Mouse (Mus musculus): ENCODE measurements around the gene Agap2. TPM values are rescaled to one million over a fixed set of nuclear protein-coding genes. Genes with fewer than 3 reads are reported as not detected.

Agap2 gene
- polyA plus RNA-seq (2016; fragmentation: Nextera tagmentation; extraction: Ambion mirVana), result 1.7 and 2.0 TPM in 2 replicates

- no peak within 1 kb of the TSS for H3K4me3 ChIP-seq
- WGBS, result 66% methylated on average over 9 of the region's 9 CpGs
- no peaks in the 10 kb centered on the region for H3K9me3 ChIP-seq (replicated peaks)
- ATAC-seq (ENCODE audit: low FRiP score), result no peak
- peaks cover 31% of the 10 kb centered on the region for H3K4me1 ChIP-seq
- H3K9ac ChIP-seq, result no peak within 1 kb of the TSS
- H3K27ac ChIP-seq, result no peak within 1 kb of the TSS
- H3K27me3 ChIP-seq, result peaks cover 49% of the 10 kb centered on the region
- no peak within 1 kb of the TSS for H3K4me2 ChIP-seq (replicated peaks)
- H3K36me3 ChIP-seq, result no peaks in the 10 kb centered on the region
Observed at GRCm38 (mm10) chr10:127075080-127075479, at the start of gene Agap2. Gene Agap2, plus strand, starts transcription at chr10:127075284.

GRCm38 (mm10) chr10:127030336-127031296 lies 44.5 kb upstream of the Agap2 start, which contains the start of gene Tsfm:
Gene Tsfm, minus strand, starts transcription at chr10:127030840.
- ATAC-seq (ENCODE audit: low FRiP score), result peak; percentile 87
- Histone ChIP-seq H3K36me3 (peaks cover 33% of the 10 kb centered on the region), H3K9me3 (replicated peaks) (no peaks in the 10 kb centered on the region), H3K27me3 (no peaks in the 10 kb centered on the region), H3K9ac (peak within 1 kb of the TSS; percentile 89), H3K4me3 (peak within 1 kb of the TSS; percentile 83), H3K4me2 (replicated peaks) (peak within 1 kb of the TSS; percentile 91), H3K27ac (peak within 1 kb of the TSS; percentile 64), H3K4me1 (peaks cover 8% of the 10 kb centered on the region)
- WGBS, result 5% methylated on average over 56 of the region's 56 CpGs

- Histone ChIP-seq H3K27me3 (no peaks in the 10 kb centered on the region), H3K4me3 (no peak overlapping the region), H3K36me3 (peaks cover 6% of the 10 kb centered on the region), H3K9ac (no peak overlapping the region), H3K9me3 (replicated peaks) (no peaks in the 10 kb centered on the region), H3K4me1 (peaks cover 8% of the 10 kb centered on the region), H3K4me2 (replicated peaks) (no peak overlapping the region), H3K27ac (no peak overlapping the region)
- no peak for ATAC-seq (ENCODE audit: low FRiP score)
- WGBS, result 87% methylated on average over 8 of the region's 8 CpGs
Observed at GRCm38 (mm10) chr10:127033301-127033741, 41.8 kb upstream of the Agap2 start.

- WGBS, result 84% methylated on average over 12 of the region's 12 CpGs
Observed at GRCm38 (mm10) chr10:127036273-127036672, 38.8 kb upstream of the Agap2 start.

GRCm38 (mm10) chr10:127037641-127038040 lies 37.4 kb upstream of the Agap2 start:
- H3K9ac ChIP-seq, result no peak overlapping the region
- no peak overlapping the region for H3K27ac ChIP-seq
- H3K4me2 ChIP-seq (replicated peaks), result no peak overlapping the region
- H3K27me3 ChIP-seq, result peaks cover 11% of the 10 kb centered on the region
- no peaks in the 10 kb centered on the region for H3K9me3 ChIP-seq (replicated peaks)
- ATAC-seq (ENCODE audit: low FRiP score), result no peak
- H3K4me1 ChIP-seq, result peaks cover 9% of the 10 kb centered on the region
- H3K36me3 ChIP-seq, result no peaks in the 10 kb centered on the region
- no peak overlapping the region for H3K4me3 ChIP-seq
- 67% methylated on average over 12 of the region's 12 CpGs for WGBS

More at GRCm38 (mm10) chr10:127036273-127036672, 38.8 kb upstream of the Agap2 start:
- H3K4me2 ChIP-seq (replicated peaks), result no peak overlapping the region
- no peak overlapping the region for H3K4me3 ChIP-seq
- H3K9ac ChIP-seq, result no peak overlapping the region
- peaks cover 4% of the 10 kb centered on the region; the same call in 1 of the 2 replicates for H3K4me1 ChIP-seq
- H3K9me3 ChIP-seq (replicated peaks), result no peaks in the 10 kb centered on the region
- peaks cover 11% of the 10 kb centered on the region for H3K27me3 ChIP-seq
- no peak for ATAC-seq (ENCODE audit: low FRiP score)
- no peak overlapping the region for H3K27ac ChIP-seq
- no peaks in the 10 kb centered on the region for H3K36me3 ChIP-seq

GRCm38 (mm10) chr10:127040569-127041214 lies 34.4 kb upstream of the Agap2 start:
- no peaks in the 10 kb centered on the region for H3K9me3 ChIP-seq (replicated peaks)
- H3K4me3 ChIP-seq, result peak overlapping the region; percentile 76
- no peak; the same call in 1 of the 2 replicates for ATAC-seq (ENCODE audit: low FRiP score)
- H3K4me1 ChIP-seq, result peaks cover 11% of the 10 kb centered on the region
- peak overlapping the region; percentile 98 for H3K4me2 ChIP-seq (replicated peaks)
- WGBS, result 2% methylated on average over 20 of the region's 20 CpGs
- H3K27ac ChIP-seq, result no peak overlapping the region
- H3K27me3 ChIP-seq, result peaks cover 11% of the 10 kb centered on the region
- H3K9ac ChIP-seq, result peak overlapping the region; percentile 69
- H3K36me3 ChIP-seq, result 0 out of 2 replicates have a peak, but pooled peaks cover 5% of the 10 kb centered on the region

- WGBS, result under 1% methylated on average over 28 of the region's 28 CpGs
- H3K27me3 ChIP-seq, result peaks cover 11% of the 10 kb centered on the region
- peak; percentile 76 for ATAC-seq (ENCODE audit: low FRiP score)
- peak within 1 kb of the TSS; percentile 69 for H3K9ac ChIP-seq
- no peaks in the 10 kb centered on the region for H3K9me3 ChIP-seq (replicated peaks)
- 0 out of 2 replicates have a peak, but pooled peaks cover 5% of the 10 kb centered on the region for H3K36me3 ChIP-seq
- H3K4me2 ChIP-seq (replicated peaks), result peak within 1 kb of the TSS; percentile 98
- no peak within 1 kb of the TSS for H3K27ac ChIP-seq
- H3K4me3 ChIP-seq, result peak within 1 kb of the TSS; percentile 76
- H3K4me1 ChIP-seq, result peaks cover 11% of the 10 kb centered on the region
Observed at GRCm38 (mm10) chr10:127041274-127041766, 33.8 kb upstream of the Agap2 start, which contains the start of the genes Mettl1 and Eef1akmt3. Gene Mettl1, plus strand, starts transcription at chr10:127041414. Gene Eef1akmt3, minus strand, starts transcription at chr10:127041513.

GRCm38 (mm10) chr10:127041774-127042338 lies 33.2 kb upstream of the Agap2 start:
- peak; percentile 90 for ATAC-seq (ENCODE audit: low FRiP score)
- Histone ChIP-seq H3K4me3 (peak overlapping the region; percentile 76), H3K9ac (peak overlapping the region; percentile 69), H3K4me2 (replicated peaks) (peak overlapping the region; percentile 98), H3K27ac (no peak overlapping the region), H3K4me1 (peaks cover 11% of the 10 kb centered on the region), H3K27me3 (peaks cover 11% of the 10 kb centered on the region), H3K36me3 (0 out of 2 replicates have a peak, but pooled peaks cover 5% of the 10 kb centered on the region), H3K9me3 (replicated peaks) (no peaks in the 10 kb centered on the region)
- WGBS, result under 1% methylated on average over 37 of the region's 44 CpGs

GRCm38 (mm10) chr10:127042468-127043115 lies 32.5 kb upstream of the Agap2 start:
- H3K36me3 ChIP-seq, result 0 out of 2 replicates have a peak, but pooled peaks cover 5% of the 10 kb centered on the region
- no peak overlapping the region for H3K27ac ChIP-seq
- H3K4me2 ChIP-seq (replicated peaks), result peak overlapping the region; percentile 98
- H3K9me3 ChIP-seq (replicated peaks), result no peaks in the 10 kb centered on the region
- peak overlapping the region; percentile 76 for H3K4me3 ChIP-seq
- H3K27me3 ChIP-seq, result peaks cover 13% of the 10 kb centered on the region
- WGBS, result 19% methylated on average over 5 of the region's 5 CpGs
- peak overlapping the region; percentile 69 for H3K9ac ChIP-seq
- ATAC-seq (ENCODE audit: low FRiP score), result no peak
- peaks cover 11% of the 10 kb centered on the region for H3K4me1 ChIP-seq

- peaks cover 19% of the 10 kb centered on the region for H3K27me3 ChIP-seq
- no peak overlapping the region for H3K27ac ChIP-seq
- H3K9ac ChIP-seq, result no peak overlapping the region
- no peaks in the 10 kb centered on the region for H3K9me3 ChIP-seq (replicated peaks)
- H3K4me1 ChIP-seq, result peaks cover 11% of the 10 kb centered on the region
- no peak for ATAC-seq (ENCODE audit: low FRiP score)
- H3K4me3 ChIP-seq, result no peak overlapping the region
- 86% methylated on average over 6 of the region's 6 CpGs for WGBS
- 0 out of 2 replicates have a peak, but pooled peaks cover 5% of the 10 kb centered on the region for H3K36me3 ChIP-seq
- H3K4me2 ChIP-seq (replicated peaks), result no peak overlapping the region
Observed at GRCm38 (mm10) chr10:127043187-127043586, 31.9 kb upstream of the Agap2 start.

GRCm38 (mm10) chr10:127047954-127048353 lies 27.1 kb upstream of the Agap2 start, which contains the start of gene Cyp27b1:
Gene Cyp27b1, plus strand, starts transcription at chr10:127048250.
- WGBS, result 46% methylated on average over 5 of the region's 5 CpGs
- Histone ChIP-seq H3K9me3 (replicated peaks) (no peaks in the 10 kb centered on the region), H3K27ac (no peak within 1 kb of the TSS), H3K27me3 (peaks cover 53% of the 10 kb centered on the region), H3K4me1 (peaks cover 12% of the 10 kb centered on the region; the same call in 1 of the 2 replicates), H3K36me3 (0 out of 2 replicates have a peak, but pooled peaks cover 6% of the 10 kb centered on the region), H3K4me2 (replicated peaks) (peak within 1 kb of the TSS; percentile 6; the same call in 1 of the 2 replicates), H3K9ac (no peak within 1 kb of the TSS), H3K4me3 (0 out of 2 replicates have a peak within 1 kb of the TSS, but pooled peaks have one; percentile 7)
- no peak for ATAC-seq (ENCODE audit: low FRiP score)
